Mouse (Mus musculus) fat pad, adult 2 months (tissue): ENCODE results near the gene Map6.
"Not testable (repeated sequence)": the region's sequence is repeated elsewhere in the genome, so short reads cannot be mapped to it uniquely, and the experiment has no call there.

Experiments used
- DNase-seq: peaks from one replicate; pipeline ENCODE4 v3.0.0-alpha.2; 2011; ENCODE audit warnings: low read depth, low spot score; ENCODE audit errors: extremely low read depth

Map6 gene

DNA sequence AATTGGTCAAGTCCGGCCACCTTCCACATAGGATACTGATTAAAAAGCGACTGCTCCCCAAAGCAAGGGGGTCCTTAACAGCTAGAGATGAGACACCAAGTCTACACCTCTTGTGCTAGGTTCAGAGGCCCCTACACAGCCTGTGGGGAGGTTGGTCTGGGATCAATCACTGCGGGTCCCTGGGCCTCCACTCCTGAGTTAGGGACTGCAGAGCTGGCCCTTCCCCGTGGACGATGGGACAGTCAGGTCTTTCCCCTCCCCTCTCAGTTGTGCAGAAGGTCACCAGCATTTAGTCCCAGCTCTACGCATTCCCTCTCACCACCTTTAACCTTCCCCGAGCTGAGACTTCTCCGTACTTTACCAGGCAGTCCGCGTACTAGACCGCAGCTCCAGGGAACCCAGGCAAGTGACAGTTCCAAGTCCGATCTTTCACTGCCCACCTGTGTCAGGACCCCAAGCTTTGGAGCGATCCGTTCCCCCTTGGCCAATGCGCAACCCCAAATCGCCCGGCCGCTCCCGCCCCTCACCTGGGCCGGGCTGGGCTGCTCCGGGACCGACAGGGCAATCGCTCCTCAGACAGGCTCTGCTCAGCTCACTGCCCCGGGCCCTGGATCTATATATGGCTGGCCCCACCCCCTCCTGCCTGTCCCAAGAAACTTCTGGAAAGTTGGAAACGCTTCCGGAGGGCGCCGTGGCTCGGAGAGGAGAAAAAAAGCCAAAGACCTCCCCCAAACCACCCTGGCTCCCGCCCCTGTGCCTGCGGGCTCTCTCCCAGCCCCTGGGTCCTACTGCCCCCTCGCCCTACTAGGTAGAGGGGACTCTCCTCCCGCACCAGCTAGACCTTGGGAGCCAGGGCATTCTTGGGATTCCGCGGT is 85.5 kb downstream of the Map6 start, which contains the start of gene Serpinh1:
TSS of gene Serpinh1 (minus strand) at position 714 of the 875 bp plus-strand sequence.
- DNase-seq, result no peak

DNA sequence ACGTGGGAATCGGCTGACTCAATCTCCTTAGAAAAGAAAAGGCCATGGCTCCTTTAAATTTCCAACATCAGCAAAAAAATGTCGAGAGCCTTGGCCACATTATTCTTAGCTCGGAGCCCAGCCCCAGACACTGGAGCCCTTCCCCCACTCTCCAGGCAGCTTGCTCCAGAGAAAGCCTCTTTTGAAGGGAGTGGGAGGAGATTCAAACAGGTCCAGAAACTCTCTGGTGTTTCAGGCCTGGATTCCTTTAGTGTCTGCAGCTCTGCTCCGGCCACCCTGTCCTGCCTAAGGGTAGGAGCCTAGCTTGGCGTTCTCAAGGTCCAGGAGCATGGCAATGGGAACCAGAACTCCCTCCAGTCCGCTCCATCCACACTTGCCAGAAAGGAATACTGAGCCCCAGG is 88.5 kb downstream of the Map6 start:
- DNase-seq, result no peak

DNA sequence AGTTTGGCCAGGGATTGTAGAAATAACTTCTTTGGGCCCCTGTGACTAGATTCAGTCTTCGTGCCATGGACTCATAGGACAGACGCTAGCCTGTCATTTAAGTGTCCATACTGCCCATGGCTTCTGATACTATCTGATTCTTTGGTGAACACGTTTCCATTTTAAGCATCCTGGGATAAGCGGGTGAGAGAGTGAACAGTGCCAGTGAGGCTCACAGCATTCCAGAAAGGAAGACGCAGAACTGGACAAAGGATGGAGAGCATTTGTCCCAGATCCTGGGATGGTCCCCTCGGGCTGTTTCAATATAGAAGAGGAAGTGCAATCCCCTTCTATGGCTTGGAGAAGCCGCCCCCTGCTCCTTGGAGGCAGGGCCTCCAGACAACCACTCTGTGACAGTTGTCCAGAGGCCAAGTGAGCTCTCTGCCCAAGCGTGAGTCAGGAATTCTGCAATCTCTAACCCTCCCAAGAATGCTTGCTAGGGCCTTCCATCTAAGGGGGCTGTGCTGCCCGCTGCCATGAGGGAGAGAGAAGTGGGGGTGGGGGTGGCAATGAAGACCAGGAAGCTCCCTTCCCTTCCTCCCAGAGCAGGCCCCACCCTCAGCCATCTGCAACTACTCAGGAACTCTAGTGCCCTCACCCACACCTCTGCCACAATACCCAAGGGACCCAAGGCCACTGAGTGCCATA is 89.1 kb downstream of the Map6 start:
- no peak for DNase-seq

DNA sequence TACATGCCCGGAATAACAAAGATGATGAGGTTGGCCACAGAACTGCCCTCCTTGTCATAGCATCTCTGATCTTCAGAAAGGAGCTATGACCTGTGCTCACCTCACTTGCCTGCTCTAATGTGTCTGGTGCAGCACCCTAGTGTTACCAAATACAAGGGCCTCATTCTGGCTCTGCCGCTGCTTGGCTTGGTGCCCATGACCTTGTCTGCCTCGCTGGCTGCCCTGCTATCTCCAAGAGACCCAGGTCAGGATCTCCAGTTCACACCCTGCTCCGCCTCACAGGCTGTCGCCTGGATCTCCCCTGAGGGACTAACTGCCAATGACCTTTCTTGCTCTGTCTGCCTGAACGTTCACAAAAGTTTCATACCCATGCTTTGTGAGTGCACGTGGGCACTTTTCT is 90.0 kb downstream of the Map6 start:
- no peak for DNase-seq

DNA sequence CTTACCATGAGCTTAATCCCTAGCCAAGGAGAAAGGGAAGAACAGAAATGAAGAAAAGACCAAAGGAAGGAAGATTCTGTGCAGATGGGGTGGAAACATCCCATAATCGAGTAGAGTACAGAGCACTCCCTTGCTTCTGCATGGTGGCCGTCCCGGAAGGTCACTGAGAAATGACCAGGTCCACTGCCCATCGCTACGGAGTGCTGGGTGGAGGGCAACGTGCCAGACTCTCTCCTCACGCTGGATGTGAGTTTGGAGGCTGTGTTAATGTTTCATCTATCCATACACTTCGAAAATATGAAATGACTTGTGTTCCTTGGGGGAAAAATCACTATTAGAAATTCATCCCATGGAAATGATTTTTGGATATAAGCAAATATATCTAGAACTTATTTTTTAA is 91.1 kb downstream of the Map6 start:
- DNase-seq, result no peak

DNA sequence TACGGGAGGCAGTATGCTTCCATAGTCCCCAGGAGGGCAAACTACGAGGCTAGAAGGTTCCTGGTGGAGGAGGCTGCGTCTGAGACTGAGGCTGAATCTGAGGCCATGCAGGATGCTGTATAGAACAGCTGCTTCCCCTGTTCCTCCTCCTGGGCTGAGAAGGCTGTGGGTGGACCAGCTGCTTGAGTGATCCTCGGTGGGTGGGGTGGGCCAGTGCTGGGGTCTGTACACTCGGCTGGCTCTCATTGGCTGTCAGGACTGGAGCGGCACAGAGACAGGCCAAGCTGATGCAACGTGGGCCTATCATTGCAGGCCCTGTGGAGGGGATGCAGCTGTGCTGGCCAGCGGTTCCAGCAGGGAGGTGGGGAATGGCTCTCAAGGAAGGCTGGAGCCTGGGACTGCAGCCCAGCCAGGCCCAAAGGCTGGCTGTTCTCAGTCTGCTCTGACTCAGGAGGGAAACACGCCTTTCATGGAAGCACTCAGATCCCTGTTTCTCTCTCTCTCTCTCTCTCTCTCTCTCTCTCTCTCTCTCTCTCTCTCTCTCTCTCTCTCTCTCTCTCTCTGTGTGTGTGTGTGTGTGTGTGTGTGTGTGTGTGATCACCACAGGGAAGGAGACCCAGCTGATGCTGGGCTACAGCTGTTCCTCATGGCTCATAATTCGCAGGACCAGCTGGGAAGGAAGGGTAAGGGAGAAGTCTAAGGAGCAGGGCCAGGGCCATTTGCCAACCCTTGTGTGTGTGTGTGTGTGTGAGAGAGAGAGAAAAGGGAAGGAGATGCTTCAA is 93.0 kb downstream of the Map6 start:
- DNase-seq, result no peak

DNA sequence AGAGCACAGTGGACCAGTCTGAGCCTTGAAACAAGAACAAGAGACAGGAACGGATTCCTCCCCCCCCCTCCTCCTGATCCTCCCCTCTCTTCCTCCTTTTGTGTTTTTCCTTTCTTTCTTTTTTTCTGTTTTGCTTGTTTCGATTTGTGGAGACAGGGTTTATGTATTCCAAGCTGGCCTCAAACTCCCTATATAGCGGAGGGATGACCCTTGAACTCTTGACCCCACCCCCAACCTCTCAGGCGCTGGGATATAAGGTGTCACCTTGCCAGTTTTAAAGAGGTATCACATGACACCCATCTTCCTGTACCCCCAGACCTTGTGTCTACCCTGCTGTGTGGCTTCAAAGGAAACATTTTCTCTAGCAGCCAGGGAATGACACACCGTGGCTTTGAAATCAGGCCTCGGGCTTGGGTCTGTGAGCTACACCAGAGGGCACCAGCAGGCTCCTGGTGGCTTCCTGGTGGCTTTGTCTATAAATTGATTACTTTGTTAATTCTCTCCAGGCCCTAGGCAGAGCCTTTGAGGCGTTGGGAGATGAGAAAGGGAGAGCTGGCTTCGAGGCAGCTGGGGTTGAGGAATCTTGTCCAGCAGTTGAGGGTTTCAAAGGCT is 93.7 kb downstream of the Map6 start:
- no peak for DNase-seq

DNA sequence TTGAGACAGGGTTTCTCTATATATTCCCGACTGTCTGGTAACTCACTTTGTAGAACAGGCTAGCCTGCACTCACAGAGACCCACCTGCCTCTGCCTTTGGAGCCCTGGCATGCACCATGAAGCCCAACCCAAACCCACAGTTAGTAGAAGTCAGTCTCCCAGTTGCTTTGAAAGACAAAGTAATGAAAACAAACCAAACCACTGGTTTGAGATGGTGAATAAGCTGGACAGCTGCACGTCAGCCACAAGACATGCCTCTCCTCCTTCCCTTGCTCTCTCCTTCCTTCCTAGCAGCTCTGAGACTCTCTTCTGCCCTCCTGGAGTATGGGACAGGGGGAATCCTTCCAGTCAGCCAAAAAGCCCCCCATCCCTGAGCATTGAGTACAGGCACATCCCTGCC is 94.9 kb downstream of the Map6 start:
- DNase-seq, result no peak

DNA sequence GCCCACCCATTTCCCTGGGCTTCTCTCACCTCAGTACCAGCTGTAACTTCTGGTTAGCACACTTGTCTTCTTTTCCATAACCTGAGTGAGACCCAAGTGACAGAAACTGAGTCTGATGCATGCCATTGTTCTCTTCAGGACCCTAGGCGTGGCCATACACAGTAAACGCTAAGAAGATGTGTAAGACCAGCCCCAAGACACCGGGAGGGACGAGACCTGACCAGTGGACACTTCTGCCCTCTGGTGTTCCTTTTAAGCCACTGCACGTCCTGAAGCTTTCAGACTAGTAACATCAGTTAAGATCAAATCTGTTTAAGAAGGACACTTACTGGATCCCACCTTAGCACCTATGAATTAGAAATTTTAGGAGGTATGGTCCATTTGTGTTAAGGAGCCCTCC is 97.8 kb downstream of the Map6 start:
- DNase-seq, result no peak

DNA sequence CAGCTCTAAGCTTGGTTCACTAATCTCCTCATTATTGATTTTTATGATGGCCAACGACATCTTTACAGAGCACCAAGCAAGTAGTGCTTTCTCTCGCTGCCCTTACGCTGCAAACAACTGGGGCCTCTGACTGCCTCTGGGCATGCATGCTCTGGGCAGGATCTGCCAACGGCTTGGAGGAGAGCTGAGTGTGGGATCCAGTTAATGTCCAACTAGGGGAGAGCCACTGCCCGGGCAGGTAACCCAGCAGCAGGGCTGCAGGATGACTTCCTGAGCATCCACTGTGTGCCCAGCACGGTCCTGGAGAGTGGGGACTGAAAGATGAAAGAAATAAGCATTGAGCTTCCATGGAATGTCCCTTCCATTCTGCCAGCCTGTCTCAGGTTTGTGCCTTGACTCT is 99.5 kb downstream of the Map6 start:
- DNase-seq, result no peak

DNA sequence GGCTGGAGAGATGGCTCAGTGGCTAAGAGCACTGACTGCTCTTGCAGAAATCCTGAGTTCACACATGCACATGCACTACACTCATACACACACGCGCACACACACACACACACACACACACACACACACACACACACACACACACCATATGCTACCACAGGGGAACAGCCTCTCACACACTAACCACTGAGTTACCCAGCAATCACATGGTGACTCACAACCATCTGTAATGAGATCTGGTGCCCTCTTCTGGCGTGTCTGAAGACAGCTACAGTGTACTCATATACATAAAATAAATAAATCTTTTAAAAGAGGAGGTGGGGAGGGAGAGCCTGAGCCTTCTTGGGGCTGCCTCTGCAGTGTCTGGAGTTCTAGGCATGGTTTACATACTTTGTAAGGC is 107.1 kb downstream of the Map6 start:
- DNase-seq, result not testable (repeated sequence)

DNA sequence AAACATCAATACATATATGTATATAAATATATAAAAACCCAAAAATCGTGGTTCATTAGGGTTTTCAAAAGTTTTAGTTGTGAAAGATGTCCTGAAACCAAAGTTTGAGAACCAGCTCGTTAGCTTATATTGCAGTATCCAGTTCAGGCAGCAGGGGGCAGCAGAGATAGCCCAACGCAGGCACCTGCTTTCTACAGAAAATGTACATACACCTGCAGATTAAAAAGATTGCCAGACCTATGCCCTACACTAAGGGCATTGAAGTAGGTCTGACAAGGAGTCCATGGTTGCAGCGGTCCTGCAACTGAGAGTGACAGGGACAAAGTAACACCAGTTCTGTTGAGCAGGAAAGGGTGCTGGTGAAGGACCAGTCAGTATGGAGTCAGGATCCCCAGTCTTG is 108.2 kb downstream of the Map6 start:
- DNase-seq, result no peak

DNA sequence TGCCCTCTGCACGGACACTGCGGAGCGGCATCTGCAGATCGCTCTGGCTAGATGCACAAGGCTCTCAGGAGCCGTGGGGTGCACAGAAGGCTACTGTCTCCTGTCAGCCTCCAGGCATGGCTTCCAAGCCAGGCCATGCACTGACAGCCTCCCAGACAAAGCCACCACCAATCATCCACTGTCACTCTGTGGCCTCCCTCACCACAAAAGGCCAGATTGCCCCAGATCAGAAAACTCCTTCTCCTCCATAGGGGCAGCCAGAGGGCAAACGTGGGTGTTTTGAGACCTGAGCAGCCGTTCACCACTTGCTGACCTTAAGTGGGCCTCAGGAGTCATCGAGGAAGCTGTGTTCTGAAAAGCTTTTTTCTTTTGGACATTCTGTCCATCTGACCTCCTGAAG is 111.6 kb downstream of the Map6 start:
- no peak for DNase-seq

DNA sequence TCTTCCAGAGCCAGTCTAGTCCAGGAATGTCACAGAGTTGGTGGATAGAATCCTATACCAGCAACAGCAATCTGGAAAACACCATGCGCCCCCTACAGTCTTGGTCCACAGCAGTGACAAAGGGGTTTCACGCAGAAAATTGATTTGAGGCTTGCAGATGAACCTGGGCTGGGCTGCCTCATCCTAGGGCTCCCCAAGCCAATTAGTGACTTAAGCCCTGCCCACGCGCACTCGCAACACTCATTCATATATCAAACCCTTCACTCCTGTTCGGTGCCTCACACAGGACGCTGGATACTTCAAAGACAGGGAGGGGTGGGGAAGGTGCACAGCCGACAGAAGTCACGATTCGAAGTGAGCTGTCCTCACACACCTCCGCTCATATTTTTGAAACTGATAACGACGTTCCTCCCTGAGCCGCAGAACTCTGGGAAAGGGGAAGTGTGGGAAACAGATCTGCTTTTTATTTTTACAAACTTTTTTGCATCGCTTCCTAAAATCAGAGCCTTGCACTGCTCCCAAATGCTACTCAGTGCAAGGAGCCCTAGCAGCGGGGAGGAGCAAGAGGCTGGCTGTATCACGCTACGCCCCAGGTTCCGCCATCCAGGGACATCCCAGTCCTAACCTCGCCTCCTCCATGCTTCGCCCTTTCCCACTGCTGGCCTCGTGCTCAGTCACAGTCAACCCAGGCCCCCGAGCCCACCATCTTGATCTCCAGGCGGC is 113.4 kb downstream of the Map6 start:
- DNase-seq, result no peak

DNA sequence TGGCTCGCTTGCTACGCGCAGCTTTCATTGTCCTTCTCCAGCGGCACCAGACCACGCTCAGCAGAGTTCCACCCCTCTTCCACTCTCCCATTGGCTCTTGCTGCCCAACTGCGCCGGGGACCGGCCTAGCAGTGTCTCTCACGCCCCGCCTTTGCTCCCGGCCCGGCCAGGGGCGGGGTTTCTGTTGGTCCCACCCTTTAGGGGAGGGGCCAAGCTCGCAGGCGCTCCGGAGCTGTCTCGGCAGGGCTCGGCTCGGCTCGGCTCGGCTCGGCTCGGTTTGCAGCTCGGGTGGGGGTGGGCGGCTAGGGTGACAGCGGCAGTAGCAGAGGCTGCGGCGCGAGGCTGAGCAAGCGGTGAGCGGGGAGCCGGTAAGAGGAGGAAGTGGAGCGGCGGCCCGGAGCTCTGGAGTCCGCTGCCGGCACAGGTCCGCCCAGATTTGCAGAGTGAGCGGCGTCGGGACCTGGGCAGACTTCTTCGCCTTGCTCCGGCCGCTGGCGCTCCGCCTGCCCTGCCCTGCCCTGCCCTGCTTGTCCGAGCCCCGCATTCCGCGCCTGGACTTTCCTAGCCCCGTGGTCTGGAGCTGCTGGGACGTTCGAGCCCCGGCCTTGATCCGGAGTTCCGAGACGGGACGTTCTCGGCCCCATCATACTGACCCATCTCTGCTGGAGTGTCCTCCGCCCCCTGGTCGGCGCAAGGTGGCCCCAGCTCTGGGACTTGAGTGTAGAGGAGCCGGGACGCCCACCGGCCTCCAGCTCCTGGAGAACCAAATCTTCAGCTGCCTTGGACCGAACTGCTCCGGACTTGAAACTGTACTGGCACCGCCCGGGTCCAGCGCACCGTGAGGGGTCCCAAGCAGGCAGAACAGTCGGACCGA is 114.2 kb downstream of the Map6 start, which contains the start of gene Gdpd5:
TSS of gene Gdpd5 (plus strand) at position 201 of the 874 bp plus-strand sequence.
- peak; percentile 39 for DNase-seq

DNA sequence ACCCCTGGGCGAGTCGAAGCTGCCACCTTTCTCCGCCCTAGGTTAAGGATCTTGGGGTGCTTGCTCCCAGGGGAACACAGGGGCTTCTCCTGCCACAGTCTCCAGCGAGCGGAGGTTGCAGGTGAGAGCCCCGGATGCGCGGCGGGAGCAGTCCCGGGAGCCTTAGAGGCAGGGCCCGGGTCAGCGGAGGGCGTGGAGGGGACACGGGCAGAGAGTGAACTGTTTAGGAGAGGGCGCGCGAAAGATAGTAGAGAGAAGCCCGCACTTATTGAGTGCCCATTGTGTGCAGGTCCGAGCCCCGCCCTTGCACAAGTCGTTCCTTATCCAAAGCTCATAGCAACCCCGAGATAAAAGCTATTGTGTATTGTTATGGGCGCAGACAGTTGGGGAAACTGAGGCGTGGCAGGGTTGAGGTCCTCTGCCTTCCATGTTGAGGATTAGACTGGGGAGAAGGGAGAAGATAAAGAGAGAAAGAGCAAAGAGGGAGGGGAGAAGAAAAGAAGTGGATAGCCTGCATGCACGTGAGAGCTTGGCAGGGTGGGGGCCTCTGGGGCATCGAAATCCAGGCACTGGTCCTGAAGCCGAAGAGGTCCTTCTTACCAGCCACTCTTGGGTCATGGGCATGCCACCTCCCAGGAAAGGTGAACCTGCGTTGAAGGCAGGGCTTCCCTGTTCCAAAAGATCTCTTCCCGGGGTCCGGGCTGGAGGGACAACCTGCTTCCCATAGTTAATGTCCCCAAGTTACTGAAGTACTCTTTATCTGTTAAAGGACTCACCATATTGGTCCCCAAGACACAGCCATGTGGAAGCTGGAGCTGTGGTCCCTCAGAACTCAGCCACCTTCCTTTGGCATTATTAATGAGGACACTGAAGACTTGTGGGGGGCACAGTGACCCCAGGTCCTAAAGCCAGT is 115.1 kb downstream of the Map6 start:
- DNase-seq, result no peak

DNA sequence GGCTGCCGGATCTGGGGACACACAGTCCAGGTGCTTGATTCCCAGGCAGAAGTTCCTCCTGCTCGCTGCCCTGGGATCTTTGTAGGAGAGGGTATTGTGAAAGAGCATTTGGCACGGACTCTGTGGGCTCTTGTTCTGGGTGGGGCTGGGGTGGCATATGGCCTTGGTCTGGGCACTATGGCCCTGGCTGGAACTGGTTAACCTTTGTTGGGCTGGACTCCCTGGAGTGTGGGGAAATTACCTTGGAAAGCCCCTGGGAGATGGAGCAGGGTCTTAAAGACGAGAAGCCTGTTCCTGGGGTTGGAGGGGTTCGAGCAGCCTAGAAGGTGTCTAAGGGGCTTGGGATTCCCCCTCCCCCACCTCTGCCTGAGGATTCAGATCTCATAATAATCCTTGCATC is 116.0 kb downstream of the Map6 start:
- DNase-seq, result no peak

DNA sequence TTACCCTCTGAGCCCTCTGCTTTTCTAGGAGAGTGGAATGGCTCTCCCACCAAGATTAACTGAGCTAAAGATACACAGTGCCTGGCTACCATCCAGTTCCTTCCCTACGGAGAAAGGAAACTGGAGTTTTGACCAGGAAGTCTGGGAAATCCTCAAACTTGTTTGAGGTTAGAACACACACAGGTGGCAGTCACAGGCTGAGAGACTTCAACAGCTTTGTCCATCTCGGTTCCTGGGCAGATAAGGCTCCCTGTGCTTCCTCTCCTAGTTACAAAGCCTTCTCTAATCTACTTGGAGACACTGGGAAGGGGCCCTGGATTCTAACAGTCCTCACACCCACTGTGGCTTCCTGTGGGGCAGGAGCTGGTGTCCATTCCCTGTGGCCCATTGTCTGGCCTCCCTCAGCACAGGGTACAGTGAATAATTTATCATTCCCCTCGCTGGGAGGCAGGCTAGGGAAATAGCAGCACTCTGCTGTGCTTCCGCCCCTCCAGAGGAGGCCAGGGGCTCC is 116.9 kb downstream of the Map6 start:
- DNase-seq, result no peak
